Mouse (Mus musculus) heart, postnatal 0 days (tissue): ENCODE data around the gene Pnliprp1. TPM values are rescaled to one million over a fixed set of nuclear protein-coding genes. Genes with fewer than 3 reads are reported as not detected.

ENCODE experiments used
- ATAC-seq: fragments of 200-750 bp; cut with Nextera tagmentation; 2 replicates; pipeline ENCODE4 v1.8.0; 2017; ENCODE audit warnings: low read depth, moderate number of reproducible peaks, moderate library complexity; ENCODE audit not compliant: insufficient read depth
- DNase-seq: peaks from one replicate; pipeline ENCODE4 v3.0.0-alpha.2; 2016; ENCODE audit warnings: low spot score
- H3K27ac ChIP-seq: fragments of 300-500 bp; sonication (generic); 2 replicates; pipeline ENCODE4 v1.5.1; 2014; ENCODE audit warnings: low read depth, mild to moderate bottlenecking
- H3K27me3 ChIP-seq: fragments of 300-500 bp; sonication (generic); 2 replicates; pipeline ENCODE4 v1.6.1; 2014; ENCODE audit warnings: low read length, mixed read lengths; ENCODE audit not compliant: control insufficient read depth, insufficient read depth
- H3K36me3 ChIP-seq: fragments of 300-500 bp; sonication (generic); replicated peaks from 2 replicates; pipeline ENCODE4 v1.6.1; 2014; ENCODE audit warnings: low read length, mixed read lengths; ENCODE audit not compliant: control insufficient read depth, insufficient read depth
- H3K4me1 ChIP-seq: fragments of 300-500 bp; sonication (generic); 2 replicates; pipeline ENCODE4 v1.6.1; 2014; ENCODE audit warnings: antibody characterized with exemption; ENCODE audit not compliant: control insufficient read depth, insufficient read depth
- H3K4me2 ChIP-seq: fragments of 300-500 bp; sonication (generic); 2 replicates; pipeline ENCODE4 v1.6.1; 2014; ENCODE audit warnings: low read depth, mild to moderate bottlenecking, low read length, moderate library complexity
- H3K4me3 ChIP-seq: fragments of 300-500 bp; sonication (generic); 2 replicates; pipeline ENCODE4 v1.5.1; 2014; ENCODE audit warnings: low read depth, low read length
- H3K9ac ChIP-seq: fragments of 300-500 bp; sonication (generic); replicated peaks from 2 replicates; pipeline ENCODE4 v1.6.1; 2014; ENCODE audit warnings: low read depth, low read length, mixed read lengths
- H3K9me3 ChIP-seq: fragments of 300-500 bp; sonication (generic); replicated peaks from 2 replicates; pipeline ENCODE4 v1.6.1; 2016; ENCODE audit warnings: low read length; ENCODE audit not compliant: control insufficient read depth
- CTCF ChIP-seq: IDR thresholded peaks from 2 replicates; pipeline ENCODE4 v1.5.1; 2016; ENCODE audit warnings: antibody characterized with exemption, control low read depth, low read depth
- EP300 ChIP-seq: IDR thresholded peaks from 2 replicates; pipeline ENCODE4 v1.6.1; 2016; ENCODE audit warnings: antibody characterized with exemption, low read depth
- WGBS: fragments of 180-500 bp; shearing (Covaris S2); extraction: QIAGEN DNeasy Blood & Tissue Kit; methylation state at CpG from one replicate; pipeline ENCODE4 v1.1.7; 2014; 5-methylcytosine and 5-hydroxymethylcytosine counted together
- polyA plus RNA-seq: library from polyadenylated mRNA; unstranded; fragments of >200 nt; fragmentation: Nextera tagmentation; extraction: Ambion mirVana; gene quantifications from 2 replicates; pipeline ENCODE4 v1.2.1, GENCODE M21; 2015
- total RNA-seq: library from RNA; depleted of rRNA; stranded (reverse); fragments of >200 nt; gene quantifications from 2 replicates; pipeline ENCODE4 v1.2.3, GENCODE M21; 2014; ENCODE audit warnings: low replicate concordance; rRNA removed

Pnliprp1 gene
- total RNA-seq = 0.23 TPM in 1 of 2 replicates, not detected in the other
- 0.30 and 0.59 TPM in 2 replicates for polyA plus RNA-seq

- ATAC-seq = no peak
- TF ChIP-seq EP300 (no peak), CTCF (no peak)
- Histone ChIP-seq H3K9ac (no peak within 1 kb of the TSS), H3K36me3 (no peaks in the 10 kb centered on the region), H3K4me3 (no peak within 1 kb of the TSS), H3K4me2 (no peak within 1 kb of the TSS), H3K27me3 (no peaks in the 10 kb centered on the region), H3K4me1 (0 out of 2 replicates have a peak, but pooled peaks cover 5% of the 10 kb centered on the region), H3K27ac (no peak within 1 kb of the TSS), H3K9me3 (0 out of 2 replicates have a peak, but pooled peaks cover 6% of the 10 kb centered on the region)
- no peak for DNase-seq
- 36% methylated on average over 5 of the region's 5 CpGs for WGBS
These were observed at the start of gene Pnliprp1 for GRCm38 (mm10) chr19:58728445-58729031. Pnliprp1 (plus strand) TSS chr19:58728887.

- DNase-seq (no peak), ATAC-seq (no peak)
- no peak overlapping the region for H3K9ac ChIP-seq
- TF ChIP-seq EP300 (no peak), CTCF (no peak)
- no peaks in the 10 kb centered on the region for H3K36me3 ChIP-seq
- no peaks in the 10 kb centered on the region for H3K4me1 ChIP-seq
- WGBS = 47% methylated on average over 1 of the region's 1 CpGs
- no peaks in the 10 kb centered on the region for H3K9me3 ChIP-seq
- no peak overlapping the region for H3K4me3 ChIP-seq
- no peak overlapping the region for H3K27ac ChIP-seq
- H3K27me3 ChIP-seq = no peaks in the 10 kb centered on the region
- no peak overlapping the region for H3K4me2 ChIP-seq
These were observed 39.8 kb upstream of the Pnliprp1 start for GRCm38 (mm10) chr19:58688933-58689332.

- ATAC-seq (no peak), DNase-seq (no peak)
- Histone ChIP-seq H3K9ac (no peak overlapping the region), H3K4me2 (no peak overlapping the region), H3K36me3 (no peaks in the 10 kb centered on the region), H3K27ac (no peak overlapping the region), H3K4me1 (no peaks in the 10 kb centered on the region), H3K4me3 (no peak overlapping the region), H3K9me3 (no peaks in the 10 kb centered on the region), H3K27me3 (no peaks in the 10 kb centered on the region)
- 68% methylated on average over 3 of the region's 3 CpGs for WGBS
- no peak for TF ChIP-seq EP300
- no peak for TF ChIP-seq CTCF
These were observed 33.4 kb upstream of the Pnliprp1 start for GRCm38 (mm10) chr19:58695314-58695713.

GRCm38 (mm10) chr19:58696235-58696634 lies 32.5 kb upstream of the Pnliprp1 start:
- ATAC-seq (no peak), DNase-seq (no peak)
- Histone ChIP-seq H3K4me1 (no peaks in the 10 kb centered on the region), H3K27me3 (no peaks in the 10 kb centered on the region), H3K9me3 (no peaks in the 10 kb centered on the region), H3K9ac (no peak overlapping the region), H3K36me3 (no peaks in the 10 kb centered on the region), H3K27ac (no peak overlapping the region), H3K4me2 (no peak overlapping the region), H3K4me3 (no peak overlapping the region)
- 60% methylated on average over 2 of the region's 2 CpGs for WGBS
- TF ChIP-seq CTCF (no peak), EP300 (no peak)

- DNase-seq (no peak), ATAC-seq (no peak)
- no peak overlapping the region for H3K9ac ChIP-seq
- H3K4me3 ChIP-seq = no peak overlapping the region
- no peak overlapping the region for H3K4me2 ChIP-seq
- no peaks in the 10 kb centered on the region for H3K36me3 ChIP-seq
- no peaks in the 10 kb centered on the region for H3K9me3 ChIP-seq
- WGBS = 63% methylated on average over 4 of the region's 4 CpGs
- TF ChIP-seq EP300 = no peak
- TF ChIP-seq CTCF = no peak
- H3K27me3 ChIP-seq = no peaks in the 10 kb centered on the region
- H3K4me1 ChIP-seq = no peaks in the 10 kb centered on the region
- H3K27ac ChIP-seq = no peak overlapping the region
These were observed 24.1 kb upstream of the Pnliprp1 start for GRCm38 (mm10) chr19:58704556-58704955.

- no peaks in the 10 kb centered on the region for H3K36me3 ChIP-seq
- H3K27me3 ChIP-seq = no peaks in the 10 kb centered on the region
- TF ChIP-seq EP300 (no peak), CTCF (no peak)
- ATAC-seq (no peak), DNase-seq (no peak)
- no peaks in the 10 kb centered on the region for H3K9me3 ChIP-seq
- 54% methylated on average over 3 of the region's 3 CpGs for WGBS
- H3K27ac ChIP-seq = no peak overlapping the region
- no peaks in the 10 kb centered on the region for H3K4me1 ChIP-seq
- no peak overlapping the region for H3K4me2 ChIP-seq
- H3K9ac ChIP-seq = no peak overlapping the region
- no peak overlapping the region for H3K4me3 ChIP-seq
These were observed 20.1 kb upstream of the Pnliprp1 start for GRCm38 (mm10) chr19:58708611-58709010.
